In the genomic region with DNA sequence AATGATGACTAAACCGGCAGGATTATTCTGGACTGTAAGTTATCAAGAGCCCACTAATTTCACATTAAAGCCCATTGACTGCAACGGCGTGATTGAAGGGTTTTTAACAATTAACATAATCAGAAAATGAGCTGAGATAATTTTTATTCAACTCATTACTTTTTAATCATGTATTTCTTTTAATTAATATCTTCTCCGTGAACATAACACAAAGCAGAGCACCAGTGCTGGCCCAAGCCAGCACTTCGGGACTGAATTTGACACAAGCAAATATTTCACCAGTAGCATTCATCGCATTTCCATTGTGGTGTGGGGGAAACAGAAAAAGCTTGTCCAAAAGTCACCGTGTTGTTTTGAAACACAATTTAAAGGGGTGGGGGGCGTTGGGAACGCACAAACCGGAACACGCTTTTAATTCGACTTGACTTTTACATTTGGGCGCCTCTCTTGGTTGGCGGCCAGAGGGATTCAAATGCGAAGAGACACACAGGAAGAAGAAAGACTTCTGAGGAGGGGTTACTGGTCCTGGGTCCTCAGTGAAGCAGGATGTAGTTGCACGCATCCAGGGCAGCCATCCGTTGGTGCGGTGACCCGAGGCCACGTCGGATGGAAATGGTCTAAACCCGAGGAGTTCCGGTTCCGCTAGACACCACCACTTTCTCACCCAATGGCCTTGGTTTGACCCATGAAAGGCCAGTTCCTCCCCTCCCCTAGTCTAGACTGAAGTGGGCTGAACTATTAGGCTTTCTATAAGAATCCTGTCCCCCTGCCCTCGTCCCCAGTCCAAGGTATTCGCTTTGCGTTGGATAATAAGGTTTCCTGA, we compare ENCODE assay signal across 9 mouse cellular contexts. TPM values are rescaled to one million over a fixed set of nuclear protein-coding genes. Genes with fewer than 3 reads are reported as not detected.
A peak's percentile ranks its signal among the peaks of the same experiment; 100 is the strongest.
DNase-seq lines count a peak whose midpoint lies in the region; ATAC-seq lines count a peak whose summit lies in the region.
"Had no signal": no experiment of that assay in that cellular context is flagged by ENCODE, and none has a peak within 500 bp of the region (broad histone marks: within the 10 kb centered on the region; RNA-seq: fewer than 3 reads in every experiment).

No protein-coding gene starts in this region.

- no peaks in the 10 kb centered on the region for H3K36me3 ChIP-seq in embryonic facial prominence, embryonic 14.5 days (ENCODE audit: control insufficient read depth, insufficient read depth, low read length)
- H3K36me3 ChIP-seq in intestine, embryonic 16.5 days (ENCODE audit: control insufficient read depth, insufficient read depth, low read length): no peaks in the 10 kb centered on the region
- no peaks in the 10 kb centered on the region for H3K36me3 ChIP-seq in midbrain, embryonic 14.5 days (ENCODE audit: control insufficient read depth, insufficient read depth, low read length)

- no peak for ATAC-seq in embryonic facial prominence, embryonic 14.5 days (ENCODE audit: low read depth)
- no peak for ATAC-seq in intestine, embryonic 16.5 days
- ATAC-seq in midbrain, embryonic 14.5 days (ENCODE audit: low FRiP score, low TSS enrichment): no peak
- ATAC-seq: Patski had no signal

- peaks cover 8% of the 10 kb centered on the region; the same call in 1 of the 2 replicates for H3K4me1 ChIP-seq in embryonic facial prominence, embryonic 14.5 days (ENCODE audit: control insufficient read depth, insufficient read depth, low read length)
- H3K4me1 ChIP-seq in intestine, embryonic 16.5 days (ENCODE audit: control insufficient read depth, insufficient read depth, low read length): peaks cover 29% of the 10 kb centered on the region
- peaks cover 38% of the 10 kb centered on the region for H3K4me1 ChIP-seq in midbrain, embryonic 14.5 days (ENCODE audit: control insufficient read depth, insufficient read depth, low read length)

- peak overlapping the region; percentile 4 for H3K4me3 ChIP-seq in embryonic facial prominence, embryonic 14.5 days (ENCODE audit: low read depth, low read length)
- peak overlapping the region; percentile 24 for H3K4me3 ChIP-seq in intestine, embryonic 16.5 days (ENCODE audit: low read length)
- H3K4me3 ChIP-seq in midbrain, embryonic 14.5 days (replicated peaks; ENCODE audit: low read depth, low read length): no peak overlapping the region

- H3K27me3 ChIP-seq in embryonic facial prominence, embryonic 14.5 days (replicated peaks; ENCODE audit: control insufficient read depth, insufficient read depth, low read length): peaks cover 72% of the 10 kb centered on the region
- peaks cover 44% of the 10 kb centered on the region for H3K27me3 ChIP-seq in intestine, embryonic 16.5 days (replicated peaks; ENCODE audit: control insufficient read depth, insufficient read depth, low read length)
- H3K27me3 ChIP-seq in midbrain, embryonic 14.5 days (ENCODE audit: control insufficient read depth, insufficient read depth, low read length): peaks cover 53% of the 10 kb centered on the region
- H3K27me3 ChIP-seq: Patski had no signal

- DNase-seq in kidney, postnatal 4 days: peak; percentile 18 to 33
- no peak for DNase-seq in kidney, adult 11 months
- DNase-seq in embryonic facial prominence, embryonic 14.5 days (ENCODE audit: low spot score): no peak
- peak; percentile 51 for DNase-seq in midbrain, embryonic 14.5 days
- no peak for DNase-seq in layer of hippocampus, adult 9-10 months (ENCODE audit: low spot score)
- DNase-seq in ovary, postnatal 36 days (ENCODE audit: low spot score): no peak
- DNase-seq in right cerebral cortex, adult 2 months (ENCODE audit: low spot score in 2 of 2): no peak

- no peak overlapping the region for H3K27ac ChIP-seq in embryonic facial prominence, embryonic 14.5 days (replicated peaks; ENCODE audit: low read depth, low read length)
- no peak overlapping the region for H3K27ac ChIP-seq in intestine, embryonic 16.5 days (ENCODE audit: low read length)
- H3K27ac ChIP-seq in midbrain, embryonic 14.5 days (replicated peaks; ENCODE audit: low read depth, low read length): no peak overlapping the region

- H3K4me2 ChIP-seq in embryonic facial prominence, embryonic 14.5 days (ENCODE audit: low read depth, low read length): peak overlapping the region; percentile 10; the same call in 1 of the 2 replicates
- H3K4me2 ChIP-seq in intestine, embryonic 16.5 days (ENCODE audit: low read depth, low read length): peak overlapping the region; percentile 36; the same call in 1 of the 2 replicates
- peak overlapping the region; percentile 48 for H3K4me2 ChIP-seq in midbrain, embryonic 14.5 days (ENCODE audit: low read length)

- WGBS in embryonic facial prominence, embryonic 14.5 days: 3% methylated on average over 27 of the region's 27 CpGs
- WGBS in intestine, embryonic 16.5 days: 6% methylated on average over 27 of the region's 27 CpGs
- 7% methylated on average over 27 of the region's 27 CpGs for WGBS in midbrain, embryonic 14.5 days

- no peaks in the 10 kb centered on the region for H3K9me3 ChIP-seq in embryonic facial prominence, embryonic 14.5 days (ENCODE audit: control insufficient read depth, low read length)
- no peaks in the 10 kb centered on the region for H3K9me3 ChIP-seq in intestine, embryonic 16.5 days (ENCODE audit: control insufficient read depth, low read length)
- no peaks in the 10 kb centered on the region for H3K9me3 ChIP-seq in midbrain, embryonic 14.5 days (ENCODE audit: control insufficient read depth, low read length)

- no peak overlapping the region for H3K9ac ChIP-seq in embryonic facial prominence, embryonic 14.5 days (ENCODE audit: low read depth, low read length)
- H3K9ac ChIP-seq in intestine, embryonic 16.5 days (ENCODE audit: low read depth, low read length): no peak overlapping the region
- no peak overlapping the region for H3K9ac ChIP-seq in midbrain, embryonic 14.5 days (replicated peaks; ENCODE audit: low read length)

RNA-seq across cellular contexts. Expression of gene Ostm1, which starts 52.9 kb away (rescaled TPM):
- 13.0 and 13.8 TPM in 2 replicates for polyA plus RNA-seq in embryonic facial prominence, embryonic 14.5 days (2014; fragmentation: Nextera tagmentation; extraction: Ambion mirVana)
- 17.0 and 19.4 TPM in 2 replicates for polyA plus RNA-seq in intestine, embryonic 16.5 days (2015; fragmentation: Nextera tagmentation; extraction: Ambion mirVana)
- polyA plus RNA-seq in midbrain, embryonic 14.5 days (2014; fragmentation: Nextera tagmentation; extraction: Ambion mirVana): 38.9 and 43.1 TPM in 2 replicates

RNA-seq across cellular contexts. Expression of gene Nr2e1, which starts 53.1 kb away (rescaled TPM):
- polyA plus RNA-seq in embryonic facial prominence, embryonic 14.5 days (2014; fragmentation: Nextera tagmentation; extraction: Ambion mirVana): 1.4 and 1.8 TPM in 2 replicates
- polyA plus RNA-seq in intestine, embryonic 16.5 days (2015; fragmentation: Nextera tagmentation; extraction: Ambion mirVana): not detected in 2 replicates
- polyA plus RNA-seq in midbrain, embryonic 14.5 days (2014; fragmentation: Nextera tagmentation; extraction: Ambion mirVana): 3.4 and 5.5 TPM in 2 replicates
- polyA plus RNA-seq: Patski had no signal

Comparison
In these comparisons a context has a peak if more than half of its experiments do, and no peak if none do; other contexts are left out.
1. DNase-seq: peak in kidney, postnatal 4 days (2 of 2) and midbrain, embryonic 14.5 days (single experiment); none in kidney, adult 11 months (single experiment), embryonic facial prominence, embryonic 14.5 days (single experiment), layer of hippocampus, adult 9-10 months (single experiment), ovary, postnatal 36 days (single experiment) and right cerebral cortex, adult 2 months (0 of 2).
2. Peak in every context shown above with its lines, with median percentiles within 50 percentile points of each other: H3K4me2 ChIP-seq.